Mouse (Mus musculus) megakaryocyte, embryonic 14.5 days (primary cell): ENCODE data around the gene Naalad2. TPM values are rescaled to one million over a fixed set of nuclear protein-coding genes. Genes with fewer than 3 reads are reported as not detected.
A peak's percentile ranks its signal among the peaks of the same experiment; 100 is the strongest.
"Not testable (repeated sequence)": the region's sequence is repeated elsewhere in the genome, so short reads cannot be mapped to it uniquely, and the experiment has no call there.

ENCODE experiments used
- H3K27me3 ChIP-seq: replicated peaks from 2 replicates; pipeline ENCODE3; 2012; ENCODE audit warnings: inconsistent platforms
- H3K36me3 ChIP-seq: replicated peaks from 2 replicates; pipeline ENCODE3; 2012; ENCODE audit warnings: low read length, inconsistent platforms, mixed read lengths
- H3K4me1 ChIP-seq: 2 replicates; pipeline ENCODE4 v1.6.1; 2012; ENCODE audit warnings: inconsistent platforms
- H3K4me3 ChIP-seq: replicated peaks from 2 replicates; pipeline ENCODE3; 2012; ENCODE audit warnings: moderate library complexity, mild to moderate bottlenecking, inconsistent platforms
- H3K9me3 ChIP-seq: 2 replicates; pipeline ENCODE4 v1.6.1; 2012; ENCODE audit warnings: inconsistent platforms
- FLI1 ChIP-seq: IDR thresholded peaks from 2 replicates; pipeline ENCODE4 v1.6.1; 2012; ENCODE audit warnings: low read length, inconsistent platforms, mixed read lengths
- GATA1 ChIP-seq: IDR thresholded peaks from 3 replicates; pipeline ENCODE4 v1.6.1; 2012; ENCODE audit warnings: mixed read lengths, low read length, inconsistent platforms, borderline replicate concordance
- polyA plus RNA-seq: library from polyadenylated mRNA; stranded (reverse); fragments of >175 nt; gene quantifications from 2 replicates; pipeline ENCODE4 v1.2.3, GENCODE M21; 2012; ENCODE audit warnings: low replicate concordance; ENCODE audit not compliant: insufficient read depth

The Naalad2 gene
- not detected in 2 replicates for polyA plus RNA-seq

DNA sequence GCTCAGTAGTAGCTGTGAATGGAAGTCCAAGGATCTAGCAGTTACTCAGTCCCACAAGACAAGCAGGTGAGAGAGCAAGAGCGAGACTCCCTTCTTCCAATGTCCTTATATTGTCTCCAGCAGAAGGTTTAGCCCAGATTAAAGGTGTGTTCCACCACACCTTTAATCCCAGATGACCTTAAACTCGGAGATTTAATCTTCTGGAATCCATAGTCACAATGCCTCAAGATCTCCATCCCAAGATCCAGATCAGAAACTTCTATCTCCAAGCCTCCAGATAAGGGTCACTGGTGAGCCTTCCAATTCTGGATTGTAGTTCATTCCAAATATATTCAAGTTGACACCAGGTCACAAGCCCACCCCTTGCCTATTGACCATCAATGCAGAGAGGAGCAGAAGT, at the start of gene Naalad2:
Gene Naalad2, minus strand, starts transcription at position 101 of the 400 bp plus-strand sequence.
- not testable (repeated sequence) for H3K27me3 ChIP-seq, H3K4me1 ChIP-seq, H3K36me3 ChIP-seq, H3K9me3 ChIP-seq, H3K4me3 ChIP-seq

DNA sequence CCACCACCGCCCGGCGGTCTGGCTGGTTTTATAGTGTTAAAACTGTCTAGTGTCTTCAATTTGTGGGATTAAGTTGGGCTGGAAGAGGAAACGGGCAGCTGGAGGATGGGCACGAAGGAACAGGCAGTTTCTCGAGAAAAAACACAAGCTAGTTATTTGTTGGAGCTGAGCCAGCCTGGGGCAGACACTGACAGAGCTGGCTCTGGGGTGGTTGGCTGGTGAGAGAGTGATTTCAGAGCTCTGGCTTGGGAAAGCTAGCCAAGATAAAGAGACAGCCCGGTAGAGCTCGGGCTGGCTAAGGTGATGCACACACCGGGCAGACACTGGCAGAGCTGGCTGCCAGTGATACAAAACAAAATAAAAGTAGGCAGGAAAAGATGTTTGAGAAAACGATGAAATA, 28.9 kb upstream of the Naalad2 start:
- no peak overlapping the region for H3K4me3 ChIP-seq
- TF ChIP-seq FLI1 (no peak), GATA1 (no peak)
- no peaks in the 10 kb centered on the region for H3K36me3 ChIP-seq
- H3K9me3 ChIP-seq: peaks cover 18% of the 10 kb centered on the region; the same call in 1 of the 2 replicates
- no peaks in the 10 kb centered on the region for H3K4me1 ChIP-seq
- no peaks in the 10 kb centered on the region for H3K27me3 ChIP-seq

DNA sequence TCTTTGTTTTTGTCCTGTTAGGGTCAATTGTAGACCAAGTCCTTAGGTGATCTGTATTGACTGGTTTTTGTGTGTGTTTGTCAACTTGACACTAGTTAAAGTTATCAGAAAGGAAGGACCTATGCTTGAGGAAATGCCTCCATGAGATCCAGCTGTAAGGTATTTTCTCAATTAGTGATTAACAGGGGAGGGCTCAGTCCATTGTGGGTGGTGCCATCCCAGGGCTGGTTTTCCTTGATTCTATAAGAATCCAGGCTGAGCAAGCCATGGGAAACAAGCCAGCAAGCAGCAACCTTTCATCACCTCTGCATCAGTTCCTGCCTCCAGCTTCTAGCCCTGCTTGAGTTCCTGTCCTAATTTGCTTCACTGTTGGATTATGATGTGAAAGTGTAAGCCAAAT, 27.6 kb upstream of the Naalad2 start, which contains the start of gene Mbd3l2:
Gene Mbd3l2, plus strand, starts transcription at position 301 of the 400 bp plus-strand sequence.
- Histone ChIP-seq H3K4me3 (no peak within 1 kb of the TSS), H3K27me3 (no peaks in the 10 kb centered on the region), H3K36me3 (no peaks in the 10 kb centered on the region), H3K9me3 (peaks cover 18% of the 10 kb centered on the region; the same call in 1 of the 2 replicates), H3K4me1 (no peaks in the 10 kb centered on the region)
- TF ChIP-seq FLI1 (no peak), GATA1 (no peak)

DNA sequence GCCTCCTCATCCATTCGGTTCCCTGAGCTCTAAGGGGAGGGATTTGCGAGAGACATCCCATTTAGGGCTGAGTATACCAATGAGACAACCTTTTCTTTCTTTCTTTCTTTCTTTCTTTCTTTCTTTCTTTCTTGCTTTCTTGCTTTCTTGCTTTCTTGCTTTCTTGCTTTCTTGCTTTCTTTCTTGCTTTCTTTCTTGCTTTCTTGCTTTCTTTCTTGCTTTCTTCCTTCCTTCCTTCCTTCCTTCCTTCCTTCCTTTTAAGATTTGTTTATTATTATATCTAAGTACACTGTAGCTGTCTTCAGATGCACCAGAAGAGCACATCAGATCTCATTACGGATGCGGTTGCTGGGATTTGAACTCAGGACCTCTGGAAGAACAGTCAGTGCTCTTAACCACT, 9.6 kb upstream of the Naalad2 start:
- not testable (repeated sequence) for H3K4me3 ChIP-seq, H3K27me3 ChIP-seq, H3K36me3 ChIP-seq

DNA sequence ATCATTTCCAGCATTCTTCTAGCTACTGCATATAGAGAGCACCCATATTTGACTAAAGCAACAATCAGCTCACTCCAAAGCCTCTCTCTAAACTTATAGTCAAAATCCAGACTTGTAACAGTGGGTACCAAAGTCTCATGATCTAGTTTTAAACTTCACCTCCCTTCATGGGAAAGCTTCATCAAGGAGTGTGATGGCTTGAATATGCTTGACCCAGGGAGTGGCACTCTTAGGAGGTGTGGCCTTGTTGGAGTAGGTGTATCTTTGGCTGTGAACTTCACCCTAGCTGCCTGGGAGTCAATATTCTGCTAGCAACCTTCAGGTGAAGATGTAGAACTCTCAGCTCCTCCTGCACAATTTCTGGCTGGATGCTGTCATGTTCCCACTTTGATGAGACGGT, 1.3 kb upstream of the Naalad2 start, which contains the start of gene Ubtfl1:
Gene Ubtfl1, plus strand, starts transcription at position 301 of the 400 bp plus-strand sequence.
- no peak for TF ChIP-seq GATA1
- no peak for TF ChIP-seq FLI1
- no peaks in the 10 kb centered on the region for H3K4me1 ChIP-seq
- no peaks in the 10 kb centered on the region for H3K27me3 ChIP-seq
- no peak within 1 kb of the TSS for H3K4me3 ChIP-seq
- H3K36me3 ChIP-seq: no peaks in the 10 kb centered on the region
- H3K9me3 ChIP-seq: no peaks in the 10 kb centered on the region

More for the DNA sequence above, 9.6 kb upstream of the Naalad2 start:
- not testable (repeated sequence) for H3K9me3 ChIP-seq, H3K4me1 ChIP-seq

DNA sequence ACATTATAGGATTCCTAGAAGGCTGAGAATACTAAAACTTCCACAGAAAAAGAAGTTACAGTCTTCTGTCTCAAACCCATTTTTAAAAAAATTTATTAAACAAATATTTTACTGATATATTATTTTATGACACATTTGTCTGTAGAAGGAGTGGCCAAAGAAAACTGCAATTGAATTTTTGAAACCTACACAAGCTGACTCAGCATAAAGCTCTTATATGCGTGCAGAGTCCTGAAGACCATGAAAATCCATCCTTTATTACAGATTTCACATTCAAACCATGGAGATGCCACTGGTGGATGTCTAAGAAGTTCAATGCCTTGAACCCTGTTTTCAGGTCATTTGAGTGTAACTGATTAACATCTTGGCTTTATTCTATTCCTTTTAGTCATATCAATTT, 3.2 kb downstream of the Naalad2 start:
- H3K36me3 ChIP-seq: no peaks in the 10 kb centered on the region
- H3K9me3 ChIP-seq: no peaks in the 10 kb centered on the region
- H3K4me1 ChIP-seq: no peaks in the 10 kb centered on the region
- no peaks in the 10 kb centered on the region for H3K27me3 ChIP-seq
- no peak overlapping the region for H3K4me3 ChIP-seq
- TF ChIP-seq GATA1 (no peak), FLI1 (no peak)

DNA sequence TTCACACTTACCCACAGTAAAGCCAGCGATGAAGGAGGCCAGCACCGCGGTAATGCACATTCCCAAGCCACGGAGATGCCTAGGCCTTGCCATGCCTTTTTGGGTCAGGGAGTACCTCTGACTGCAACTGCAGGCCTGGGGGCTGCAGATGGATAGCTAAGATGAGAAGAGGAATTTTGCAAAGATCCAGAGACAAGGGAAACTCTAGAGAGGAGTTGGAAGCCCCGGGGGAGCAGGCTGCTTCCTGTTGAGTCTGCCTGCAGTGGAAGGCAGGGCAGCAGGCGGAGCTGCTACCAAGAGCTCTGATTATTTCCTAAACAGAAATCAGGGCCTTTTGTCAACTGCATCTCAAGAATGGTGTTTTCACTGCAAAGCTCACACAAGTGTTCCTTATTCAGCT, 17.0 kb downstream of the Naalad2 start:
- Histone ChIP-seq H3K9me3 (0 out of 2 replicates have a peak, but pooled peaks cover 3% of the 10 kb centered on the region), H3K36me3 (no peaks in the 10 kb centered on the region), H3K4me1 (no peaks in the 10 kb centered on the region), H3K27me3 (no peaks in the 10 kb centered on the region), H3K4me3 (no peak overlapping the region)
- TF ChIP-seq GATA1 (no peak), FLI1 (no peak)

GRCm38 (mm10) chr9:18373026-18373425, 29.8 kb downstream of the Naalad2 start:
- H3K4me1 ChIP-seq, H3K9me3 ChIP-seq, H3K4me3 ChIP-seq, H3K27me3 ChIP-seq, H3K36me3 ChIP-seq: not testable (repeated sequence)

DNA sequence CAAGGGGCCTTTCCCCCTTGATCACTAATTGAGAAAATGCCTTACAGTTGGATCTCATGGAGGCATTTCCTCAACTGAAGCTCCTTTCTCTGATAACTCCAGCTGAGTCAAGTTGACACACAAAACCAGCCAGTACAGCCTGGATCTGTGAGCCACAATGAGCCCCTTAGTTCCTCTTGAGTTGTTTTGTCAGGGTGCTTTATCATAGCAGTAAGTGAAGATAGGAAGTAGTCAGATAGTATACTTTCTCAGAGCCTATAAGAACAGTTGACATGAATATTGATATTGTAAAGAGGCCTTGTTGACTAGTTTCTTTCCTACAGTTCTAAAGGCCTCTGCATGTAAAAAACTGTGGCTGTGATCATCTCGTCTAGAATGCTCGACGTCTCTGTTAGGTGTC, 82.8 kb downstream of the Naalad2 start:
- H3K27me3 ChIP-seq: no peaks in the 10 kb centered on the region
- H3K36me3 ChIP-seq: peaks cover 71% of the 10 kb centered on the region
- no peak overlapping the region for H3K4me3 ChIP-seq
- H3K9me3 ChIP-seq: no peaks in the 10 kb centered on the region
- peaks cover 3% of the 10 kb centered on the region; the same call in 1 of the 2 replicates for H3K4me1 ChIP-seq
- no peak for TF ChIP-seq GATA1
- no peak for TF ChIP-seq FLI1

DNA sequence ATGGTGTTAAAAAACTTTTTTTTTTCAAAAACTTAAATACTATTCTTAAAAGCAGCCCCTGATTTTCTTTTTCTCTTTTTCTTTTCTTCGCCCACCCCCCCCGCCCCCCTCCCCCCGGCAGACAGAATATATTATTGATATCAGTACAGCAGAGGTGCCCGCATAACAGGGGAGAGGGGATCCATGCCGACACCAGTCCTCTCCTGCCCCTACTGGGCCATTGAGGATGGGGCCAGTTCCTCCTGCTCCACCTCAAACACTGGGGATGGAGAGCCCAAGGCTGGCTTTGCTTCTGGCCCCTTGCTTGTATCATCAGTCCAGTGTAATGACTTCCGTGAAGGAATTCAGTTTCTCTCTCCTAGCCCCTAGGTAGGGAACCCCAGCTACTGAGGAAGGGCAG, 104.5 kb downstream of the Naalad2 start:
- H3K36me3 ChIP-seq: peaks cover 78% of the 10 kb centered on the region
- TF ChIP-seq GATA1: no peak
- no peak for TF ChIP-seq FLI1

GRCm38 (mm10) chr9:18293026-18293781, 109.6 kb downstream of the Naalad2 start:
- Histone ChIP-seq H3K4me3 (peak overlapping the region; percentile 98), H3K36me3 (peaks cover 27% of the 10 kb centered on the region), H3K9me3 (no peaks in the 10 kb centered on the region), H3K4me1 (peaks cover 14% of the 10 kb centered on the region), H3K27me3 (no peaks in the 10 kb centered on the region)
- no peak for TF ChIP-seq GATA1
- TF ChIP-seq FLI1: no peak

More for the DNA sequence above, 104.5 kb downstream of the Naalad2 start:
- peaks cover 21% of the 10 kb centered on the region for H3K4me1 ChIP-seq
- no peaks in the 10 kb centered on the region for H3K27me3 ChIP-seq
- no peaks in the 10 kb centered on the region for H3K9me3 ChIP-seq
- H3K4me3 ChIP-seq: no peak overlapping the region
